Mouse (Mus musculus): Measurements from ENCODE around the gene Apoc3.

- TF ChIP-seq CTCF (IDR thresholded peaks at IDR 0.05; ENCODE audit: low read depth, low read length) = no peak
- TF ChIP-seq GATA1 (IDR thresholded peaks at IDR 0.05; ENCODE audit: borderline replicate concordance, low read length) = no peak
- no peak for TF ChIP-seq POLR2AphosphoS5 (IDR thresholded peaks at IDR 0.05; ENCODE audit: insufficient replicate concordance, low read depth, low read length)
- TF ChIP-seq GATA2 (IDR thresholded peaks at IDR 0.05; ENCODE audit: borderline replicate concordance, low read depth, low read length) = no peak
Observed at GRCm38 (mm10) chr9:46274494-46274893, 39.1 kb upstream of the Apoc3 start.

All from G1E (cell line).